Mouse (Mus musculus) midbrain, embryonic 16.5 days (tissue): ENCODE measurements at regions not wholly inside any gene's neighbourhood (a gene's known extent, or its start where the extent isn't known, plus 50 kb on each side); places are given as distances from the start of the nearest gene placed in this dataset.

Experiments
- ATAC-seq: fragments of 200-750 bp; cut with Nextera tagmentation; 2 replicates; pipeline ENCODE4 v1.8.0; 2017; ENCODE audit warnings: moderate TSS enrichment
- H3K27ac ChIP-seq: fragments of 300-500 bp; sonication (generic); 2 replicates; pipeline ENCODE4 v1.5.1; 2014; ENCODE audit warnings: mild to moderate bottlenecking, low read length, mixed read lengths
- H3K27me3 ChIP-seq: fragments of 300-500 bp; sonication (generic); 2 replicates; pipeline ENCODE4 v1.6.1; 2014; ENCODE audit warnings: low read depth, low read length, mixed read lengths; ENCODE audit not compliant: control insufficient read depth, insufficient read depth
- H3K36me3 ChIP-seq: fragments of 300-500 bp; sonication (generic); 2 replicates; pipeline ENCODE4 v1.6.1; 2014; ENCODE audit warnings: mild to moderate bottlenecking, low read length, moderate library complexity, mixed read lengths; ENCODE audit not compliant: control insufficient read depth, insufficient read depth
- H3K4me1 ChIP-seq: fragments of 300-500 bp; sonication (generic); 2 replicates; pipeline ENCODE4 v1.6.1; 2014; ENCODE audit warnings: mild to moderate bottlenecking, low read length, mixed read lengths; ENCODE audit not compliant: control insufficient read depth, insufficient read depth
- H3K4me2 ChIP-seq: fragments of 300-500 bp; sonication (generic); 2 replicates; pipeline ENCODE4 v1.6.1; 2014; ENCODE audit warnings: mild to moderate bottlenecking, low read length, mixed read lengths
- H3K4me3 ChIP-seq: fragments of 300-500 bp; sonication (generic); 2 replicates; pipeline ENCODE4 v1.5.1; 2014; ENCODE audit warnings: low read depth, mild to moderate bottlenecking, low read length, moderate library complexity, mixed read lengths
- H3K9ac ChIP-seq: fragments of 300-500 bp; sonication (generic); 2 replicates; pipeline ENCODE4 v1.6.1; 2014; ENCODE audit warnings: low read depth, low read length, mixed read lengths
- H3K9me3 ChIP-seq: fragments of 300-500 bp; sonication (generic); replicated peaks from 2 replicates; pipeline ENCODE4 v1.6.1; 2014; ENCODE audit warnings: mild to moderate bottlenecking, low read length, mixed read lengths; ENCODE audit not compliant: control insufficient read depth, poor library complexity, severe bottlenecking
- WGBS: fragments of 180-500 bp; shearing (Covaris S2); extraction: QIAGEN DNeasy Blood & Tissue Kit; methylation state at CpG from one replicate; pipeline ENCODE4 v1.1.7; 2014; 5-methylcytosine and 5-hydroxymethylcytosine counted together

GRCm38 (mm10) chr10:37841842-37842241 is 703.1 kb upstream of the Marcks start:
- Histone ChIP-seq H3K27ac (no peak overlapping the region), H3K4me1 (no peaks in the 10 kb centered on the region), H3K27me3 (no peaks in the 10 kb centered on the region), H3K9ac (no peak overlapping the region), H3K9me3 (no peaks in the 10 kb centered on the region), H3K4me3 (no peak overlapping the region), H3K36me3 (no peaks in the 10 kb centered on the region), H3K4me2 (no peak overlapping the region)
- ATAC-seq = no peak
- whole genome bisulfite sequencing = 42% methylated on average over 2 of the region's 2 CpGs

- H3K9ac ChIP-seq = no peak overlapping the region
- no peaks in the 10 kb centered on the region for H3K9me3 ChIP-seq
- H3K27ac ChIP-seq = no peak overlapping the region
- WGBS = 90% methylated on average over 2 of the region's 2 CpGs
- H3K36me3 ChIP-seq = no peaks in the 10 kb centered on the region
- no peak overlapping the region for H3K4me3 ChIP-seq
- ATAC-seq = no peak
- no peaks in the 10 kb centered on the region for H3K4me1 ChIP-seq
- no peak overlapping the region for H3K4me2 ChIP-seq
- no peaks in the 10 kb centered on the region for H3K27me3 ChIP-seq
Measured at GRCm38 (mm10) chr10:37837721-37838120, 699.0 kb upstream of the Marcks start.

- Histone ChIP-seq H3K4me3 (no peak overlapping the region), H3K9ac (no peak overlapping the region), H3K36me3 (no peaks in the 10 kb centered on the region), H3K4me2 (no peak overlapping the region), H3K27ac (no peak overlapping the region), H3K9me3 (no peaks in the 10 kb centered on the region), H3K27me3 (no peaks in the 10 kb centered on the region), H3K4me1 (peaks cover 3% of the 10 kb centered on the region; the same call in 1 of the 2 replicates)
- ATAC-seq = no peak
- WGBS = 42% methylated on average over 2 of the region's 2 CpGs
Measured at GRCm38 (mm10) chr10:37813026-37813425, 674.3 kb upstream of the Marcks start.

- Histone ChIP-seq H3K4me2 (no peak overlapping the region), H3K27ac (no peak overlapping the region), H3K4me3 (no peak overlapping the region), H3K9ac (no peak overlapping the region), H3K9me3 (no peaks in the 10 kb centered on the region), H3K36me3 (no peaks in the 10 kb centered on the region), H3K27me3 (no peaks in the 10 kb centered on the region), H3K4me1 (peaks cover 3% of the 10 kb centered on the region; the same call in 1 of the 2 replicates)
- 17% methylated on average over 3 of the region's 3 CpGs for WGBS
- peak; percentile 77 for ATAC-seq
Measured at GRCm38 (mm10) chr10:37812405-37812851, 673.7 kb upstream of the Marcks start.

GRCm38 (mm10) chr10:37811789-37812188 is 673.1 kb upstream of the Marcks start:
- no peak for ATAC-seq
- H3K9me3 ChIP-seq = no peaks in the 10 kb centered on the region
- H3K27ac ChIP-seq = no peak overlapping the region
- H3K4me1 ChIP-seq = peaks cover 3% of the 10 kb centered on the region; the same call in 1 of the 2 replicates
- H3K36me3 ChIP-seq = no peaks in the 10 kb centered on the region
- WGBS = 81% methylated on average over 5 of the region's 5 CpGs
- no peak overlapping the region for H3K9ac ChIP-seq
- no peak overlapping the region for H3K4me2 ChIP-seq
- no peak overlapping the region for H3K4me3 ChIP-seq
- no peaks in the 10 kb centered on the region for H3K27me3 ChIP-seq

- no peaks in the 10 kb centered on the region for H3K9me3 ChIP-seq
- no peaks in the 10 kb centered on the region for H3K36me3 ChIP-seq
- H3K4me1 ChIP-seq = no peaks in the 10 kb centered on the region
- H3K4me3 ChIP-seq = no peak overlapping the region
- no peak overlapping the region for H3K27ac ChIP-seq
- no peak overlapping the region for H3K9ac ChIP-seq
- no peak overlapping the region for H3K4me2 ChIP-seq
- H3K27me3 ChIP-seq = no peaks in the 10 kb centered on the region
- no peak for ATAC-seq
- 61% methylated on average over 4 of the region's 4 CpGs for WGBS
Measured at GRCm38 (mm10) chr10:37803225-37803805, 664.6 kb upstream of the Marcks start.

- Histone ChIP-seq H3K27me3 (no peaks in the 10 kb centered on the region), H3K4me3 (no peak overlapping the region), H3K27ac (no peak overlapping the region), H3K9me3 (no peaks in the 10 kb centered on the region), H3K4me2 (no peak overlapping the region), H3K4me1 (no peaks in the 10 kb centered on the region), H3K9ac (no peak overlapping the region), H3K36me3 (no peaks in the 10 kb centered on the region)
- no peak for ATAC-seq
- 96% methylated on average over 2 of the region's 2 CpGs for WGBS
Measured at GRCm38 (mm10) chr10:37799397-37799796, 660.7 kb upstream of the Marcks start.

GRCm38 (mm10) chr10:37798285-37798684 is 659.6 kb upstream of the Marcks start:
- H3K27me3 ChIP-seq = no peaks in the 10 kb centered on the region
- H3K9ac ChIP-seq = no peak overlapping the region
- no peaks in the 10 kb centered on the region for H3K9me3 ChIP-seq
- ATAC-seq = no peak
- H3K4me3 ChIP-seq = no peak overlapping the region
- no peak overlapping the region for H3K4me2 ChIP-seq
- H3K36me3 ChIP-seq = no peaks in the 10 kb centered on the region
- no peaks in the 10 kb centered on the region for H3K4me1 ChIP-seq
- no peak overlapping the region for H3K27ac ChIP-seq

- no peak for ATAC-seq
- Histone ChIP-seq H3K4me2 (no peak overlapping the region), H3K9me3 (no peaks in the 10 kb centered on the region), H3K27me3 (no peaks in the 10 kb centered on the region), H3K4me3 (no peak overlapping the region), H3K36me3 (no peaks in the 10 kb centered on the region), H3K4me1 (no peaks in the 10 kb centered on the region), H3K27ac (no peak overlapping the region), H3K9ac (no peak overlapping the region)
- whole genome bisulfite sequencing = 72% methylated on average over 5 of the region's 5 CpGs
Measured at GRCm38 (mm10) chr10:37797701-37798100, 659.0 kb upstream of the Marcks start.
